Mouse (Mus musculus) regulatory T cell (primary cell): ENCODE results near the gene Kdm5b.

ENCODE experiments used
- in situ Hi-C: fragments of 300-600 bp; cut with MboI, MseI; formaldehyde crosslinking; loops from one replicate; pipeline ENCODE4 v1.15.1; 2025; ENCODE audit warnings: high pct_unique_total_duplicates

The Kdm5b gene

GRCm38 (mm10) chr1:134549632-134550132, 10.3 kb upstream of the Kdm5b start, which contains the start of gene Mgat4e:
Gene Mgat4e (minus strand): TSS chr1:134549682.
- in situ Hi-C loops: loop anchor here (10.0 kb wide), 1 partner anchor 585 kb away; the partner anchor contains the start of gene Ptpn7

- in situ Hi-C loops: loop anchor here (10.0 kb wide), 1 partner anchor 583 kb away; the partner anchor contains the start of gene Ptpn7
Observed at GRCm38 (mm10) chr1:134551869-134552268, 8.1 kb upstream of the Kdm5b start.

- in situ Hi-C loops: loop anchor here (10.0 kb wide), 1 partner anchor 582 kb away; the partner anchor contains the start of gene Ptpn7
Observed at GRCm38 (mm10) chr1:134552396-134552795, 7.6 kb upstream of the Kdm5b start.

- in situ Hi-C loops: loop anchor here (10.0 kb wide), 1 partner anchor 579 kb away; the partner anchor contains the start of gene Ptpn7
Observed at GRCm38 (mm10) chr1:134555240-134555870, 4.6 kb upstream of the Kdm5b start.

- in situ Hi-C loops: loop anchor here (10.0 kb wide), 1 partner anchor 579 kb away; the partner anchor contains the start of gene Ptpn7
Observed at GRCm38 (mm10) chr1:134555871-134556670, 3.9 kb upstream of the Kdm5b start.

- in situ Hi-C loops: loop anchor here (10.0 kb wide), 1 partner anchor 578 kb away; the partner anchor contains the start of gene Ptpn7
Observed at GRCm38 (mm10) chr1:134556671-134557218, 3.2 kb upstream of the Kdm5b start.

GRCm38 (mm10) chr1:134558511-134558910, 1.5 kb upstream of the Kdm5b start:
- in situ Hi-C loops: loop anchor here (10.0 kb wide), 1 partner anchor 576 kb away; the partner anchor contains the start of gene Ptpn7

GRCm38 (mm10) chr1:134559226-134559625, 745 bp upstream of the Kdm5b start:
- in situ Hi-C loops: loop anchor here (10.0 kb wide), 1 partner anchor 576 kb away; the partner anchor contains the start of gene Ptpn7

- in situ Hi-C loops: no loop called here
Observed at GRCm38 (mm10) chr1:134560396-134560795, 425 bp downstream of the Kdm5b start.

GRCm38 (mm10) chr1:134560801-134561769, 1.1 kb downstream of the Kdm5b start:
- in situ Hi-C loops: no loop called here

- in situ Hi-C loops: no loop called here
Observed at GRCm38 (mm10) chr1:134561770-134562143, 1.8 kb downstream of the Kdm5b start.

GRCm38 (mm10) chr1:134562457-134562856, 2.5 kb downstream of the Kdm5b start:
- in situ Hi-C loops: no loop called here

GRCm38 (mm10) chr1:134563726-134564125, 3.8 kb downstream of the Kdm5b start:
- in situ Hi-C loops: no loop called here

- in situ Hi-C loops: no loop called here
Observed at GRCm38 (mm10) chr1:134567511-134567910, 7.5 kb downstream of the Kdm5b start.

- in situ Hi-C loops: loop anchor here (5.0 kb wide), 1 partner anchor 38 kb away; no protein-coding TSS in a partner anchor
Observed at GRCm38 (mm10) chr1:134570171-134570570, 10.2 kb downstream of the Kdm5b start.

- in situ Hi-C loops: loop anchor here (5.0 kb wide), 1 partner anchor 38 kb away; no protein-coding TSS in a partner anchor
Observed at GRCm38 (mm10) chr1:134570631-134571030, 10.7 kb downstream of the Kdm5b start.

GRCm38 (mm10) chr1:134573300-134573931, 13.4 kb downstream of the Kdm5b start:
- in situ Hi-C loops: loop anchor here (5.0 kb wide), 1 partner anchor 41 kb away; no protein-coding TSS in a partner anchor

GRCm38 (mm10) chr1:134573932-134574315, 14.0 kb downstream of the Kdm5b start:
- in situ Hi-C loops: loop anchor here (5.0 kb wide), 1 partner anchor 42 kb away; no protein-coding TSS in a partner anchor

GRCm38 (mm10) chr1:134577384-134578120, 17.6 kb downstream of the Kdm5b start:
- in situ Hi-C loops: no loop called here
